Mouse (Mus musculus) hindlimb bud, embryonic 11.5 days (tissue): ENCODE data around the gene Atf1.

Experiments used
- DNase-seq: peaks from one replicate; pipeline ENCODE4 v3.0.0-alpha.2; 2012; ENCODE audit warnings: low read depth, low spot score; ENCODE audit errors: extremely low spot score

Gene Atf1

GRCm38 (mm10) chr15:100227663-100228534, at the start of gene Atf1:
Atf1 (plus strand) TSS chr15:100227819.
- DNase-seq, result peak; percentile 41

- DNase-seq, result no peak
Observed at GRCm38 (mm10) chr15:100178487-100178886, 49.1 kb upstream of the Atf1 start.

DNA sequence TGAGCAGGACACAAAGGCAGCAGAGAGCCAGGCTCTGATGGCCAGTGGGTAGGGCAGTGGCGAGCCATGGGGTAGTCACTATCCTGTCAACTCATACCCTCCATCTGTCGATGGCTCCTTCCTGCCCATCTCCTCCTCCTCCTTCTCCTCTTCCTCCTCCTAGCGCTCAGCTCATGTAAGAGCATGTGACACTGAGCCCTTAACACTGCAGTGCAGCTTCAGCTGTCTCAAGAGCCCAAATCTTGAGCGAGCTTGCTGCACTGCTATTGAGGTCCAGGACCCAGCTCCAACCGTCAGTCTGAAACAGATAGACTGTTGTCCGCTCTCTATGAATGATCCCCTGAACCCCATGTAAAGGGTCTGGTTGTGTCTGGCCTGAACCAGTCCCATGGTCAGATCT, 47.9 kb upstream of the Atf1 start:
- no peak for DNase-seq

GRCm38 (mm10) chr15:100180221-100180620, 47.4 kb upstream of the Atf1 start:
- no peak for DNase-seq

GRCm38 (mm10) chr15:100181841-100182240, 45.8 kb upstream of the Atf1 start:
- DNase-seq, result no peak

DNA sequence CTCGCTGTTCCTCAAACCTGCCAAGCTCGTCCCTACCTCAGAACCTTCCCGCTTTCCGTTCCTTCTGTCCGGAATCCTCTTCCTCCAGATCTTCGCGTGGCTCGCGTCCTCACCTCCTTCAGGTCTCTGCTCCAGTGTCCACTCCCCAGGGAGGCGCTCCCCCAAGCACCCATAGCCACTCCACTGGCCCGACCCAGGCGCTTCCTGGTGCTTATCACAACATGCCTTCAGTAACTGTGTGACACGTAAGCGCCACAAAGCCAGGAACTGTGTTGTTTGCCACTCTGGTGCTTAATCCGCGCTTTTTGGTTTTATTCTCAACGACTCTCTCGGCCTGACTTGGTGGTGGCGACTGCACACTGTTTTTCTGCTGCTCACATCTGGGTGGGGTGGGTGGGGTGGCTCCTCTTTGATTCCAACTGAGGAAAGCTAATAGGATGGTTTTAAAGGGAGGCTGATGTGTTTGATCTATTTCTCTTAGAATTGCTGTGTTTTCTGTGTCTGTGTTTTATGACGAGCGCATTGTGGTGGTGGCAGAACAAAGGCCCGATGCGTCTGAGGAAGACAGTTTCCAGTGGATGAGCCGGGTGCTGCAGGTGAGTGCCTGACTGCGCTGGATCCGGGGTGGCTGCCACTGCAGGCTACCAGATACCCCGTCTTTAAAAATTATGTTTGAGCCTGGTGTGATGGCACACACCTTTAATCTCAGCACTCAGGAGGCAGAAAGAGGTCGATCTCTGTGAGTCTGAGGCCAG, 44.9 kb upstream of the Atf1 start:
- no peak for DNase-seq

DNA sequence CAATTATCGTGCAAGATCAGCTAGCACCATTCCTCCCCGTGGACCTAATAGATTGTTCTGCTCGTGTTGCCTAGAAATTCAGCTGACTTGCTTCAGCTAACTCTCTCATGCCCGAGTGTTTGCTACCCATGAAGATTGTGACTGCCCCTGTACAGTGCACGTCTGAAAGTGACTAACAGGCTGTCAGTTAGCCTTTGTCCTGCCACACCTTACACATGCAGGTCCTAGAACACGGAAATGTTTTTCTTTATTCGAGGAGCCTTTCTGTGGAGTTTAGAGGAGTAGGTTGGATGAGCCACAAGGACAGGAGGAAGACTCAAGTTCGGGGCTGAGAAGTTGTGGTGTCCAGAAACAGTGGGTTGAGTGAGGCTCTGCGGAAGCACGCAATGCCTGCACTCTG, 44.1 kb upstream of the Atf1 start:
- no peak for DNase-seq

DNA sequence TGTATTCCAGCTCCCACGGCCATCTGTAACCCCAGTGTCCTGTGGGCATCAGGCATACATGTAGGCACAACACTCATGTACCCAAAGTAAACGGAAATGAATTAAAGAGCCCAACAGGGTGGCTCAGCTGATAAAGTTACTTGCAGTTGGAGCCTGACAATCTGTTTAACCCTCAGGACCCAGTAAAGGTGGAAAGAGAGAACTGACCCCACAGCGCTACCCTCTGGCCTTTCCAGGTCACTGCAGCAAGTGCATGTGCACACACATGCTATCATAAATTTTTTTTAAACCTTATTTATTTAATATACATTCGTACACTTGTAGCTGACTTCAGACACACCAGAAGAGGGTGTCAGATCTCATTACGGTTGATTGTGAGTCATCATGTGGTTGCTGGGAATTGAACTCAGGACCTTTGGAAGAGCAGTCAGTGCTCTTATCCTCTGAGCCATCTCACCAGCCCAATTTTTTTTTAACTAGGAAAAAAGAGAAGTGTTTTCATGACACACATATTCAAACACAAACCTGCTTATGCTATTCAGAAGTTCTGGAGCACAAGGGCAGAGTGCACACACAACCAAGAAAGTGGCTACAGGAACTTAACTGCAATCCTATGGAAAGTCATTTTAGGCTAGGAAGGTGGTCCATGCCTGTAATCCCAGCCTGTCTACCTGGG, 42.7 kb upstream of the Atf1 start:
- DNase-seq, result no peak

DNA sequence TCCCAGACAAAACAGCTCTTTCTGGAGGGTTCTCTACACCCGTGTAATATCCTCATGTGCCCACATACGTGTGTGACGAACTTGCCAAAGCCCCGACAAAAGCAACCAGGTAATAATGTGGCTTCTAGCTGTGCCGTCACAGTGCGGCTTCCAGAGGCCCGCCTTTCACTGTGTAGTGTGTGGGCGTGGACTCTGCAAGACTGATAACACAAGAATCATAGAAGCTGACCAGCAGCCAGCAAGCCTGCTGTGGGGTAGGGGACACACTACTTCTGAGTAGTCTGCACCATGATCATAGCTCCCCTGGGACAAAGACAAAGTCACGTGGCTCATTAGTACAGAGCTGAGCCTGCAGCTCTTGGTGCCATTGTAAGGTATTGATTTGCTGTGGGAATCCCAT, 41.4 kb upstream of the Atf1 start:
- no peak for DNase-seq

- DNase-seq, result no peak
Observed at GRCm38 (mm10) chr15:100186882-100187672, 40.5 kb upstream of the Atf1 start.

DNA sequence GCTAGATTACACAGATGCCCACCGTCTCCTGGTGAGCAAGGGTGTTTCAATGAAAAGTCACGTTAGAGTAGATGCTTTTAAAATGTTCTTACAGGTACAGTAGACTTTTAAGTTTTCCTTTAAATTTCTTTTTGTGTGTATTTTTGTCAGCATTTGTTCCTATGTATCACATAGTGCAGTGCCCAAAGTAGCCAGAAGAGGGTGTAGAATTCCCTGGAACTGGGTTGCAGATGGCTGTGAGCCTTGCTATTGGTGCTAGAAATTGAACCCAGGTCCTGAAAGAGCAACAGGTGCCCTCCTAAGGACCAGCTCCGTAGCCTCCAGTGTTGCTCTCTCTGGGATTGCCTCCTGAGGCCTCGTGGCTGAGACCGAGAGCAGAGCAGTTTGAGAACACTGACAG, 39.1 kb upstream of the Atf1 start:
- no peak for DNase-seq

DNA sequence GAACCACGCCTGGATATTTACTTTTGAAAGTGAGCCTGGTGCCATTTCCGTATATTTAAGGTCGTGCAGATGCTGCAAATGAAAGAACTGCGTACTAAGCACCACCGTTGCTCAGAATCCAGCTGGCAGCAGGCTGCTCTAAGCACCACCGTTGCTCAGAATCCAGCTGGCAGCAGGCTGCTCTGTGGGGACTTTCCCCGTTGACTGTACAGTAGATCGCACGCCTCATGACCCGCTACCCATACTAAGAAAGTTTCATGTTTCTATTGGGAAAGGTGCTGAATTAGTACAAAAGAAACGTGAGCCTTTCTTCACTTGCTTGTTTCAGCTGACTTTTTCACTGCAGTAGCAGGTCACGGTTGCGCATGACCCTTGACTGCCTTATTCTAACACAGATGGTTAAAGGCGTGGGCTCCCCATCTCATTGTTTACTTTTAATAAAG, 38.6 kb upstream of the Atf1 start:
- DNase-seq, result no peak

GRCm38 (mm10) chr15:100190083-100190482, 37.5 kb upstream of the Atf1 start:
- no peak for DNase-seq

DNA sequence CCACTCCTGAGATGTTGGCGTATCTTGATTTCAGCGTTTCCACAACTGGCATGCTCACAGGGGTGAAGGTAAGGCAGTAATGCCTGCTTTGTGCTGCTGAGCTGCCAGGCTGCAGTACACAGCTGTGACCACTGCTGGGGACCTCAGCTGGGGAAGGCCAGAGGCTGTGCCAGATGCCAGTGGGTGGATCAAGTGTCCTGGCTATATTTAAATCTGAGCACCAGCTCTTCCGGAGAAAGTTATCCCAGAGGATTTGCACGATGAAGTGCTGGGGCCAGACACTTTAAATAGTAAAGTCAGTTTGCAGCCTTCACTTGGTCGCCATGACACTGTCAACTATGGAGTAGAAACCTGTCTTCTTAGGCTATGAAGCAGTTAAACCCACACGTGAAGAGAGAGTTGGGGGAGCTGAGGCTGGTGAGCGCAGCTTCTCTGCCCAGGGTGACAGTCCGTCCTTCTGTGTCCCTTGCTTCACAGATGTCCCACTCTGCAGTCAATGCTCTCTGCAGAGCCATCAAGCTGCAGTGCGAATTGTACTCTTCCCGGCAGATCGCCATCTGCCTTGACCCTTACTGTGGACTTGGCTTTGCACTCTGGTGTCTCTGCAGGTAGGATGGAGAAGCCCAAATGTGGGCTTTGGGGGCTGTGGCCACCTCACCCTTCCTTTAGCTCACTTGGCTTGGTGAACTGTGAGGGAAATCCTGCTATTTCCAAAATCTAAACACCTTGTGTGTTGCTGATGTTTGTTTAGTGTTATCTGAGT, 28.5 kb upstream of the Atf1 start:
- no peak for DNase-seq

GRCm38 (mm10) chr15:100199790-100200189, 27.8 kb upstream of the Atf1 start:
- no peak for DNase-seq

GRCm38 (mm10) chr15:100201806-100202205, 25.8 kb upstream of the Atf1 start:
- no peak for DNase-seq

DNA sequence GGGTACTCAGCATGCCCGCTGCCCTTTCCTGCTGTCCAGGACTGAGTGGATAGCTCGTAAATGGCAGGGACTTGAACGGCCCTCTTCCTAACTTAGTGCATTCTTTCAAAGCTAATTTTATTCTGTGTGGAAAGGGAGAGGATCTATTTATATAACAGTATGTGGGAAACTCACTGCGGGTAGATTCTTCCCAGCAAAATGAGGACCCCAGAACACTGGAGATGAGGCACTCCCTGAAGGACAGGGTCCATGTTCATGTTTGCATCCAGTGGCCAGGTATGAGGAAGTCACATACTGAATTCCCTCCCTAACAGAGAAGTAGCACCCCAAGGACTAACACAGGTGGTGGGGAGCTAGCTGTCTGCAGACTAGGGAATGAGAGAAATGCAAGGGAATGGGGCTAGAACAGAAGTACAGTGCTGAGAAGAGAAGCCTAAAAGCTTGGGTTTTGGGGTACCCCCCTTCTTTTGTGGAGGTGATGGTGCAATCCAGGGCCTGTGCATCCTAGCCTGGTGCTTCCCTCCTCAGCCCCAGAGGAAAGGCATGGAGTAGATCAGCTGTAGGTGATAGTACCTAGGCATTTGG, 25.1 kb upstream of the Atf1 start:
- no peak for DNase-seq

- no peak for DNase-seq
Observed at GRCm38 (mm10) chr15:100204574-100204973, 23.0 kb upstream of the Atf1 start.

GRCm38 (mm10) chr15:100210013-100210412, 17.6 kb upstream of the Atf1 start:
- no peak for DNase-seq

GRCm38 (mm10) chr15:100213339-100213738, 14.3 kb upstream of the Atf1 start:
- DNase-seq, result no peak
